Mouse (Mus musculus) myocyte (in vitro differentiated cells): ENCODE results near the gene Ybx2.

Experiments used
- CEBPB ChIP-seq: IDR thresholded peaks from 2 replicates; pipeline ENCODE4 v1.6.1; 2011; ENCODE audit warnings: mild to moderate bottlenecking, moderate library complexity; ENCODE audit not compliant: poor library complexity, insufficient read depth, severe bottlenecking
- E2F4 ChIP-seq: IDR thresholded peaks from one replicate; pipeline ENCODE4 v1.6.1; 2011; ENCODE audit warnings: mild to moderate bottlenecking, control low read depth, moderate library complexity; ENCODE audit not compliant: insufficient read depth
- MAX ChIP-seq: IDR thresholded peaks from one replicate; pipeline ENCODE4 v1.6.1; 2011; ENCODE audit warnings: low read depth, mild to moderate bottlenecking, control low read depth
- POLR2A ChIP-seq: IDR thresholded peaks from one replicate; pipeline ENCODE4 v1.6.1; 2011; ENCODE audit warnings: low read depth, mild to moderate bottlenecking, control low read depth, moderate library complexity; ENCODE audit not compliant: insufficient read length
- POLR2AphosphoS2 ChIP-seq: IDR thresholded peaks from one replicate; pipeline ENCODE4 v1.6.1; 2011; ENCODE audit warnings: low read depth, control low read depth; ENCODE audit not compliant: insufficient read length
- TCF12 ChIP-seq: IDR thresholded peaks from one replicate; pipeline ENCODE4 v1.6.1; 2011; ENCODE audit warnings: mild to moderate bottlenecking, control low read depth; ENCODE audit not compliant: poor library complexity, insufficient read depth, severe bottlenecking
- TCF3 ChIP-seq: IDR thresholded peaks from one replicate; pipeline ENCODE4 v1.6.1; 2011; ENCODE audit warnings: low read depth, control low read depth; ENCODE audit not compliant: insufficient read length
- USF1 ChIP-seq: IDR thresholded peaks from one replicate; pipeline ENCODE4 v1.6.1; 2011; ENCODE audit warnings: low read depth, mild to moderate bottlenecking, control low read depth, moderate library complexity

- no peak for TF ChIP-seq POLR2A
- TF ChIP-seq E2F4, result no peak
- no peak for TF ChIP-seq TCF12
- TF ChIP-seq POLR2AphosphoS2, result no peak
- no peak for TF ChIP-seq MAX
- TF ChIP-seq USF1, result no peak
- TF ChIP-seq TCF3, result no peak
- TF ChIP-seq CEBPB, result no peak
Measured at GRCm38 (mm10) chr11:69912716-69913530, 22.7 kb upstream of the Ybx2 start.
